Mouse (Mus musculus): Measurements from ENCODE around the gene Ugt1a1.

GRCm38 (mm10) chr1:88223591-88223990 lies 11.8 kb downstream of the Ugt1a1 start:
- TF ChIP-seq POLR2A (IDR thresholded peaks at IDR 0.05; ENCODE audit: insufficient read depth, low read depth, low read length) (no peak), CTCF (IDR thresholded peaks at IDR 0.05) (no peak), EP300 (IDR thresholded peaks at IDR 0.05; ENCODE audit: insufficient read depth, low read depth, low read length) (no peak)

All from heart, adult 2 months (tissue).